In the genomic region with DNA sequence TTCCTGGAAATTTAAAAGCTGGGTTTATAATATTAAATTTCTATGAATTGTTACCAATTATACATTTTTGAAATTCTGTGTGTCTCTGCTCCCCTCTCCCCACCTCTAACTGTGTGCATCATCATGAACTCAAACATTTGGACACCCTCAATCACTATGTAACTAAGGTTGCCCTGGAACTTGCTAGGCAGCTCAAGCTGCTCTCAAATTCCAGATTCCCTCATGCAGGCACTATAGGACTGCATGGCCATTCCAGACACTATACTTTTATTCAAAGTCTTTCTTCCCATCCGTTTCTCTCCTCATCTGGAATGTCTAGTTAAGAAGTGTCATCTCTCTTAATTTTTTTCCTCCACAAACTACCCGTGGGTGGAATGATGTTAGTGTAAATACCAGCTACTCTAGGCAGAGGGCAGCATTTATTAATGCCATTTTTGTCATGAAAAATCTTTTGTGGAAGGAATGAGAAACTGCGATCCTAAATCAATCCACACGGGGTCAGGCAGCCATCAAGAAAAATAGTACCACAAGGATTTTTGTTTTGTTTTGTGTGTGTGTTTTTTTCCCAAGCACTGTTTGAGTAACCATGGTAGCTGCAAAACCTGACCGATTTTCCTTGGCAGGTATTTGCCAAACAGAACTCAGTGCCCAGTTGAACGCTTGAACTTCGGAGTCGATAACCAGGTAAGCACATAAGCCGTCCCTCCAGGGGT, we compare ENCODE assay signal across 9 mouse cellular contexts. TPM values are rescaled to one million over a fixed set of nuclear protein-coding genes. Genes with fewer than 3 reads are reported as not detected.
DNase-seq lines count a peak whose midpoint lies in the region; ATAC-seq and TF ChIP-seq lines count a peak whose summit lies in the region.
"Had no signal": no experiment of that assay in that cellular context is flagged by ENCODE, and none has a peak within 500 bp of the region (broad histone marks: within the 10 kb centered on the region; RNA-seq: fewer than 3 reads in every experiment).

No protein-coding gene starts in this region.

- H3K27me3 ChIP-seq in heart, embryonic 12.5 days (replicated peaks), result no peaks in the 10 kb centered on the region
- H3K27me3 ChIP-seq in forebrain, embryonic 16.5 days (replicated peaks; ENCODE audit: control insufficient read depth, insufficient read depth, low read length), result no peaks in the 10 kb centered on the region
- H3K27me3 ChIP-seq in kidney, adult 2 months (replicated peaks; ENCODE audit: control insufficient read depth, insufficient read depth, low read length), result no peaks in the 10 kb centered on the region
- no peaks in the 10 kb centered on the region for H3K27me3 ChIP-seq in limb, embryonic 10.5 days (ENCODE audit: low read depth, poor library complexity, severe bottlenecking)
- H3K27me3 ChIP-seq in neural tube, embryonic 15.5 days (replicated peaks), result no peaks in the 10 kb centered on the region
- H3K27me3 ChIP-seq: liver, embryonic 15.5 days had no signal

- peaks cover 20% of the 10 kb centered on the region for H3K4me1 ChIP-seq in heart, embryonic 12.5 days (replicated peaks)
- H3K4me1 ChIP-seq in forebrain, embryonic 16.5 days (replicated peaks; ENCODE audit: control insufficient read depth, insufficient read depth, low read length), result peaks cover 4% of the 10 kb centered on the region
- peaks cover 5% of the 10 kb centered on the region; the same call in 1 of the 2 replicates for H3K4me1 ChIP-seq in kidney, adult 2 months (ENCODE audit: control insufficient read depth, insufficient read depth, low read length)
- H3K4me1 ChIP-seq in limb, embryonic 10.5 days, result no peaks in the 10 kb centered on the region
- H3K4me1 ChIP-seq in neural tube, embryonic 15.5 days, result peaks cover 4% of the 10 kb centered on the region; the same call in 1 of the 2 replicates
- H3K4me1 ChIP-seq: liver, embryonic 15.5 days had no signal

- WGBS in heart, embryonic 12.5 days, result 45% methylated on average over 9 of the region's 9 CpGs
- WGBS in forebrain, embryonic 16.5 days, result 29% methylated on average over 9 of the region's 9 CpGs
- WGBS in kidney, adult 2 months, result 18% methylated on average over 9 of the region's 9 CpGs
- 54% methylated on average over 9 of the region's 9 CpGs for WGBS in limb, embryonic 10.5 days
- WGBS in neural tube, embryonic 15.5 days, result 48% methylated on average over 9 of the region's 9 CpGs

- no peak overlapping the region for H3K4me3 ChIP-seq in heart, embryonic 12.5 days
- no peak overlapping the region; the same call in 1 of the 2 replicates for H3K4me3 ChIP-seq in forebrain, embryonic 16.5 days (replicated peaks; ENCODE audit: low read length)
- no peak overlapping the region for H3K4me3 ChIP-seq in kidney, adult 2 months (ENCODE audit: insufficient read depth, low read depth, low read length)
- no peak overlapping the region for H3K4me3 ChIP-seq in limb, embryonic 10.5 days
- no peak overlapping the region for H3K4me3 ChIP-seq in neural tube, embryonic 15.5 days (replicated peaks)
- H3K4me3 ChIP-seq: liver, embryonic 15.5 days had no signal

- no peak for ATAC-seq in heart, embryonic 12.5 days (ENCODE audit: insufficient number of reproducible peaks, low FRiP score)
- ATAC-seq in forebrain, embryonic 16.5 days, result peak; percentile 84
- peak; percentile 50 for ATAC-seq in neural tube, embryonic 15.5 days (ENCODE audit: low FRiP score)

- TF ChIP-seq POLR2A in kidney, adult 2 months (IDR thresholded peaks at IDR 0.05; ENCODE audit: low read depth, low read length), result no peak

- no peak overlapping the region for H3K9ac ChIP-seq in heart, embryonic 12.5 days
- H3K9ac ChIP-seq in forebrain, embryonic 16.5 days (replicated peaks; ENCODE audit: low read depth, low read length), result 0 out of 2 replicates have a peak overlapping the region, but pooled peaks have one; percentile 18
- H3K9ac ChIP-seq in neural tube, embryonic 15.5 days (replicated peaks), result no peak overlapping the region
- H3K9ac ChIP-seq: liver, embryonic 15.5 days had no signal

- no peak overlapping the region for H3K27ac ChIP-seq in heart, embryonic 12.5 days (ENCODE audit: poor library complexity, severe bottlenecking)
- no peak overlapping the region for H3K27ac ChIP-seq in forebrain, embryonic 16.5 days (ENCODE audit: low read length)
- H3K27ac ChIP-seq in kidney, adult 2 months (ENCODE audit: insufficient read depth, low read depth, low read length), result peak overlapping the region; percentile 0; the same call in 1 of the 2 replicates
- H3K27ac ChIP-seq in limb, embryonic 10.5 days, result peak overlapping the region; percentile 42; the same call in 1 of the 2 replicates
- H3K27ac ChIP-seq in neural tube, embryonic 15.5 days (replicated peaks), result no peak overlapping the region
- H3K27ac ChIP-seq: liver, embryonic 15.5 days had no signal

- peak; percentile 30; the same call in 1 of the 2 replicates for TF ChIP-seq CTCF in kidney, adult 2 months (conservative IDR thresholded peaks at IDR 0.05; ENCODE audit: insufficient read depth, insufficient read length, low read depth, low read length)

- H3K9me3 ChIP-seq in heart, embryonic 12.5 days (replicated peaks), result no peaks in the 10 kb centered on the region
- H3K9me3 ChIP-seq in forebrain, embryonic 16.5 days (ENCODE audit: control insufficient read depth, low read length), result no peaks in the 10 kb centered on the region
- H3K9me3 ChIP-seq in limb, embryonic 10.5 days (replicated peaks), result no peaks in the 10 kb centered on the region
- no peaks in the 10 kb centered on the region for H3K9me3 ChIP-seq in neural tube, embryonic 15.5 days (replicated peaks)
- H3K9me3 ChIP-seq: liver, embryonic 15.5 days had no signal

- H3K4me2 ChIP-seq in heart, embryonic 12.5 days, result no peak overlapping the region
- peak overlapping the region; percentile 35 for H3K4me2 ChIP-seq in forebrain, embryonic 16.5 days (ENCODE audit: low read length)
- 0 out of 2 replicates have a peak overlapping the region, but pooled peaks have one; percentile 17 for H3K4me2 ChIP-seq in neural tube, embryonic 15.5 days
- H3K4me2 ChIP-seq: liver, embryonic 15.5 days had no signal

- DNase-seq in heart, adult 9 months (ENCODE audit: low spot score in 2 of 2), result peak; percentile 6 to 41
- peak; percentile 49 to 55 for DNase-seq in cerebellum, adult 18-20 months
- peak; percentile 79 for DNase-seq in kidney, adult 2 months
- peak; percentile 46 for DNase-seq in limb, embryonic 10.5 days (ENCODE audit: low spot score)
- DNase-seq in thymus, postnatal 0 days (ENCODE audit: low spot score), result no peak

- no peaks in the 10 kb centered on the region for H3K36me3 ChIP-seq in heart, embryonic 12.5 days
- no peaks in the 10 kb centered on the region for H3K36me3 ChIP-seq in forebrain, embryonic 16.5 days (ENCODE audit: control insufficient read depth, insufficient read depth)
- no peaks in the 10 kb centered on the region for H3K36me3 ChIP-seq in kidney, adult 2 months (ENCODE audit: control insufficient read depth, insufficient read depth, low read length)
- no peaks in the 10 kb centered on the region for H3K36me3 ChIP-seq in limb, embryonic 10.5 days
- no peaks in the 10 kb centered on the region for H3K36me3 ChIP-seq in neural tube, embryonic 15.5 days
- H3K36me3 ChIP-seq: liver, embryonic 15.5 days had no signal

RNA-seq across cellular contexts. Expression of a gene that starts 13.7 kb away (rescaled TPM):
- polyA plus RNA-seq in heart, embryonic 12.5 days (2016; fragmentation: Nextera tagmentation; extraction: Ambion mirVana), result 7.1 and 8.5 TPM in 2 replicates
- polyA plus RNA-seq in forebrain, embryonic 16.5 days (2015; fragmentation: Nextera tagmentation; extraction: Ambion mirVana), result 2.7 and 3.7 TPM in 2 replicates
- 14.5 and 15.5 TPM in 2 replicates for polyA plus RNA-seq in kidney, adult 2 months (2012; rRNA removed)
- 1.9 and 2.3 TPM in 2 replicates for polyA plus RNA-seq in limb, embryonic 10.5 days (2016; fragmentation: Nextera tagmentation; extraction: Ambion mirVana)
- 1.8 and 2.1 TPM in 2 replicates for polyA plus RNA-seq in neural tube, embryonic 15.5 days (2015; fragmentation: Nextera tagmentation; extraction: Ambion mirVana)
- polyA plus RNA-seq in thymus, postnatal 0 days (2015; fragmentation: Nextera tagmentation; extraction: Ambion mirVana), result 0.26 and 0.36 TPM in 2 replicates

RNA-seq across cellular contexts. Expression of a gene that starts 15.3 kb away (rescaled TPM):
- 0.06 TPM in 1 of 2 replicates, not detected in the other for polyA plus RNA-seq in heart, embryonic 12.5 days (2016; fragmentation: Nextera tagmentation; extraction: Ambion mirVana)
- polyA plus RNA-seq in forebrain, embryonic 16.5 days (2015; fragmentation: Nextera tagmentation; extraction: Ambion mirVana), result 0.14 TPM in 1 of 2 replicates, not detected in the other
- polyA plus RNA-seq in kidney, adult 2 months (2012; rRNA removed), result 0.37 and 0.50 TPM in 2 replicates
- polyA plus RNA-seq in limb, embryonic 10.5 days (2016; fragmentation: Nextera tagmentation; extraction: Ambion mirVana), result 0.05 TPM in 1 of 2 replicates, not detected in the other
- polyA plus RNA-seq in neural tube, embryonic 15.5 days (2015; fragmentation: Nextera tagmentation; extraction: Ambion mirVana), result 0.06 TPM in 1 of 2 replicates, not detected in the other
- 0.64 and 1.1 TPM in 2 replicates for polyA plus RNA-seq in thymus, postnatal 0 days (2015; fragmentation: Nextera tagmentation; extraction: Ambion mirVana)

RNA-seq across cellular contexts. Expression of a gene that starts 16.2 kb away (rescaled TPM):
- polyA plus RNA-seq in heart, embryonic 12.5 days (2016; fragmentation: Nextera tagmentation; extraction: Ambion mirVana), result 1.8 and 2.2 TPM in 2 replicates
- 0.78 and 1.7 TPM in 2 replicates for polyA plus RNA-seq in forebrain, embryonic 16.5 days (2015; fragmentation: Nextera tagmentation; extraction: Ambion mirVana)
- polyA plus RNA-seq in kidney, adult 2 months (2012; rRNA removed), result 0.17 and 0.26 TPM in 2 replicates
- polyA plus RNA-seq in limb, embryonic 10.5 days (2016; fragmentation: Nextera tagmentation; extraction: Ambion mirVana), result 0.20 and 1.0 TPM in 2 replicates
- polyA plus RNA-seq in neural tube, embryonic 15.5 days (2015; fragmentation: Nextera tagmentation; extraction: Ambion mirVana), result 0.61 and 0.82 TPM in 2 replicates
- not detected in 2 replicates for polyA plus RNA-seq in thymus, postnatal 0 days (2015; fragmentation: Nextera tagmentation; extraction: Ambion mirVana)

RNA-seq across cellular contexts. Expression of a gene that starts 59.8 kb away (rescaled TPM):
- not detected in 2 replicates for polyA plus RNA-seq in heart, embryonic 12.5 days (2016; fragmentation: Nextera tagmentation; extraction: Ambion mirVana)
- polyA plus RNA-seq in forebrain, embryonic 16.5 days (2015; fragmentation: Nextera tagmentation; extraction: Ambion mirVana), result 0.08 TPM in 1 of 2 replicates, not detected in the other
- polyA plus RNA-seq in kidney, adult 2 months (2012; rRNA removed), result not detected in 2 replicates
- 0.11 TPM in 1 of 2 replicates, not detected in the other for polyA plus RNA-seq in limb, embryonic 10.5 days (2016; fragmentation: Nextera tagmentation; extraction: Ambion mirVana)
- not detected in 2 replicates for polyA plus RNA-seq in neural tube, embryonic 15.5 days (2015; fragmentation: Nextera tagmentation; extraction: Ambion mirVana)
- polyA plus RNA-seq in thymus, postnatal 0 days (2015; fragmentation: Nextera tagmentation; extraction: Ambion mirVana), result not detected in 2 replicates
- polyA plus RNA-seq: liver, embryonic 15.5 days had no signal

Comparison
In these comparisons a context has a peak if more than half of its experiments do, and no peak if none do; other contexts are left out.
1. H3K27ac ChIP-seq: peak in kidney, adult 2 months (single experiment) and limb, embryonic 10.5 days (single experiment); none in heart, embryonic 12.5 days (single experiment), forebrain, embryonic 16.5 days (single experiment) and neural tube, embryonic 15.5 days (single experiment).